Mouse (Mus musculus) lung, adult 18-20 months (tissue): ENCODE data around the gene Adgrg7.

Experiments used
- DNase-seq, 2 experiments: peaks; one replicate each; pipeline ENCODE4 v3.0.0; 2022; ENCODE audit warnings: mixed read lengths in 2 of 2

Adgrg7 gene

GRCm38 (mm10) chr16:56710071-56710470 is 85.6 kb downstream of the Adgrg7 start:
- no peak for DNase-seq

DNA sequence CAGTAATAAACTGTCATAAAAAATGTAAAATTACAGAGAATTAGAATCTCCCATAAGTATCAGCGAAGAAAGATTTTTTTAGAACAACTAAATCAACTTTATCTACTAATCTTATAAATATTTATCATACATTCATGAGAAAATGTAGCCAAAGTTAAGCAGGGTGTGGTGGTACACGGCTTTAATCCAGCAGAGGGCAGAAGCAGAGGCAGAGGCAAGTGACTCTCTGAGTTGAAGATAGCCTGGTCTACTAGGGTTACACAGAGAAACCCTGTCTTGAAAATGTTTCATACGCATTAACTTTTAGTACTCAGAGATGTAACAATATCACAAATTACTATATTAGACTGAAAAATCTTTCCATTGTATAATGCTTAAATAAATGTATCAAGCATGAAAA is 89.9 kb downstream of the Adgrg7 start:
- DNase-seq, result no peak

DNA sequence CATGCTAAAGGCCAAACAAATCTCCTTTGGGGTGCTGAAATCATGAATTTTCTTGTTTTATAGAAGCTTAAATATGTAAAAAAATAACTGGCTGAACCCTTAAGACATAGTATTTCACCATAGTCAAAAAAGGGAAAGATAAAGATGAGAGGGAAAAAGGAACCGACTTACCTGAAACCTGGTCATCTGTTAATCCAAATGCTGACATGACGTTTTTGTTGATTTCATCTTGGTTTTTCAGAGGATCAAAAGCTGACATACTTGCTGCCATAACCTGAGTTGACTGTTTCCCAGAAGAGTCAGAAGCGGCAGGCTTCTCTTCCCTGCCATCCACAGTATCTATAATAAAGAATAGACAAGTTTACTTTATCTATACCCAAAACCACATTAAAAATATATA is 94.8 kb downstream of the Adgrg7 start:
- DNase-seq, result no peak

DNA sequence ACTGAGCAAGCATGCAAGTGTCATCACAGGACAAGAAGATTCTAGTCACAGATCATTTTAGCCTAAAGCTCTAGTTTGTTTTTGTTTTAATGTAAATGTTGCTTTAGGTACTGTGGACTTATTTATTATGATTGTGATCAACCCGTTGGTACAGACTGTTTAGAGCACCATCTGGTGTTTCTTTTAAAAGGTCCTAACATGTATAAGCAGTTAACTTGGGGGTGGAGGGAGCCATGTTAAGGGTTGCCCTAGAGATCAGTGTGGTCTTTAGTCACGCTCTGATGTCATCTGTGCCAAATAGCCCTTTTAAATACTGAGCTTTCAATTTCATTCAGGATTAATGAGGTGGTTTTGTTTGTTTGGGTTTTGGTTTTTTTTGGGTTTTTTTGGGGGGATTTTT is 99.2 kb downstream of the Adgrg7 start:
- no peak for DNase-seq

DNA sequence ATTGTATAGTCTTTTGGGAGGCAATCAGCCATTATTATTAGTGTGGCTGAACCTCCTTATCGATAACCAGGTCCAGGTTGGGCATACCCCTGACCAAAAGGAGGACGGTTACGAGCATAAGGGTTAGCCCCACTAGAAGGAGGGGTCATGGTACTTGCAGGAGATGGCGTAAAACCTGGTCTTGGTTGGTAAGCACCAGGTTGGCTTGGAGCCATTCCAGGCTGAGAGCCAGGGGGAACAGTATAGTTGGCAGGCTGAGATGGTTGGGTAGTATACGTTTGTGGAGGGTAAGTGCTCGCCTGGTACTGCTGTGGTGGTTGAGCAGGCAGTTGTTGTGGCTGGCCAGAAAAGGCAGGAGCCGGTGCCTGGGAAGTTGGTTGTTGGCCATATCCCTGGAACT is 104.9 kb downstream of the Adgrg7 start:
- DNase-seq, result no peak

DNA sequence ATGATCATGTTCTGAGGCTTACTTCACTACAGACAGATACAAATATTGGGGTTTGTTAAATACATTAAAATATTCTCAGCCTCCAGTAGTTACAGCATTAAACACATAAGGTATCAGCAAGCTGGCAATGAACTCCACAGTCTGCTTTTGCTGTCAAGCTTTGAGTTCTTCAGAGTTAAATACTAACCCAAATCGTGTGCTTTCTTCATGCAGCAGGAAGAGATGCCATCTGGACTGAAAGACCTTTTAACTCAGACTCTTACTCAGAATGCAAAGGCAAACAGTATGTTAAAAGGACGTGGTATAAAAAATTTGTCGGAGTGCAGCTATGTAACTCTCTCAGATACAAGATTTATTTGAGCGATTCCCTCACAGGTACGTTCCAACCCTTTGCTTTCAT is 108.9 kb downstream of the Adgrg7 start:
- no peak for DNase-seq

- DNase-seq, result no peak
These were observed 114.5 kb downstream of the Adgrg7 start for GRCm38 (mm10) chr16:56681010-56681645.

- no peak for DNase-seq
These were observed 118.5 kb downstream of the Adgrg7 start for GRCm38 (mm10) chr16:56677146-56677545.
